Mouse (Mus musculus) ES-E14 (cell line): ENCODE data around the gene Ints5. TPM values are rescaled to one million over a fixed set of nuclear protein-coding genes. Genes with fewer than 3 reads are reported as not detected.

Source experiments
- DNase-seq: peaks from one replicate; pipeline ENCODE4 v3.0.0-alpha.2; 2013; ENCODE audit warnings: low read depth, low spot score
- H3K27ac ChIP-seq: 2 replicates; pipeline ENCODE4 v1.5.1; 2012; ENCODE audit warnings: low read depth, mild to moderate bottlenecking, low read length, moderate library complexity, mixed read lengths; ENCODE audit not compliant: poor library complexity, insufficient read depth, severe bottlenecking
- H3K36me3 ChIP-seq: 2 replicates; pipeline ENCODE4 v1.6.1; 2012; ENCODE audit warnings: mild to moderate bottlenecking, low read length, moderate library complexity, mixed read lengths; ENCODE audit not compliant: control insufficient read depth, poor library complexity, insufficient read depth, severe bottlenecking
- H3K4me1 ChIP-seq, 2 experiments: fragments of 150-350 bp in 1 of 2; sonication (generic) in 1 of 2; 2 replicates each; pipeline ENCODE4 v1.6.1; 2012; ENCODE audit warnings: low read length in 2 of 2, mild to moderate bottlenecking in 1 of 2, mixed read lengths in 1 of 2; ENCODE audit not compliant: control insufficient read depth in 2 of 2, insufficient read depth in 2 of 2, poor library complexity in 1 of 2
- H3K4me3 ChIP-seq, 2 experiments: fragments of 150-350 bp in 1 of 2; sonication (generic) in 1 of 2; 2 replicates each; pipeline ENCODE4 v1.5.1; 2012; ENCODE audit warnings: low read length in 2 of 2, low read depth in 1 of 2, mild to moderate bottlenecking in 1 of 2, mixed read lengths in 1 of 2; ENCODE audit not compliant: insufficient read depth in 1 of 2, poor library complexity in 1 of 2, severe bottlenecking in 1 of 2
- H3K9ac ChIP-seq: 2 replicates; pipeline ENCODE4 v1.6.1; 2012; ENCODE audit warnings: low read depth, mild to moderate bottlenecking, low read length, mixed read lengths; ENCODE audit not compliant: poor library complexity, insufficient read depth, severe bottlenecking
- H3K9me3 ChIP-seq: fragments of 150-350 bp; sonication (generic); 2 replicates; pipeline ENCODE4 v1.6.1; 2012; ENCODE audit warnings: low read depth, mild to moderate bottlenecking, low read length; ENCODE audit not compliant: control insufficient read depth, insufficient read depth
- CHD2 ChIP-seq: IDR thresholded peaks from 2 replicates; pipeline ENCODE4 v1.6.1; 2014; ENCODE audit warnings: mild to moderate bottlenecking, low read depth, low read length, inconsistent platforms
- HCFC1 ChIP-seq: IDR thresholded peaks from 2 replicates; pipeline ENCODE4 v1.6.1; 2012; ENCODE audit warnings: low read length, inconsistent platforms, borderline replicate concordance; ENCODE audit not compliant: insufficient read depth
- MAFK ChIP-seq: IDR thresholded peaks from 2 replicates; pipeline ENCODE4 v1.6.1; 2014; ENCODE audit warnings: mild to moderate bottlenecking, low read depth, low read length, inconsistent platforms; ENCODE audit not compliant: insufficient read depth
- ZC3H11A ChIP-seq: IDR thresholded peaks from 2 replicates; pipeline ENCODE4 v1.6.1; 2012; ENCODE audit warnings: low read depth, mild to moderate bottlenecking, inconsistent platforms, low read length, borderline replicate concordance
- ZNF384 ChIP-seq: IDR thresholded peaks from 2 replicates; pipeline ENCODE4 v1.6.1; 2012; ENCODE audit warnings: low read depth, low read length, inconsistent platforms
- in situ Hi-C, 2 experiments: fragments of 600-800 bp; cut with MboI; formaldehyde crosslinking; loops; one replicate each; pipeline ENCODE4 v1.15.1; 2025; ENCODE audit warnings: low sequenced_read_pairs in 2 of 2, inconsistent platforms in 1 of 2; ENCODE audit not compliant: unreplicated experiment in 2 of 2
- total RNA-seq: library from RNA; depleted of rRNA; stranded (reverse); fragments of 300-350 nt; gene quantifications from 2 replicates; pipeline ENCODE4 v1.2.3, GENCODE M21; 2012

Gene Ints5
- total RNA-seq, 1 experiment, result 59.3 TPM

GRCm38 (mm10) chr19:8908531-8908930 lies 15.7 kb downstream of the Ints5 start:
- Histone ChIP-seq H3K27ac (no peak overlapping the region), H3K9ac (no peak overlapping the region), H3K9me3 (no peaks in the 10 kb centered on the region), H3K4me3 (no peak overlapping the region), H3K4me1 (no peaks in the 10 kb centered on the region), H3K36me3 (peaks cover 69% of the 10 kb centered on the region)
- DNase-seq, result no peak
- in situ Hi-C loops, result loop anchor here in 1 of 2 experiments (25.0 kb wide), 1 partner anchor 1704 kb away; the partner anchor contains the start of genes Ddb1 and Tkfc
- no peak for TF ChIP-seq MAFK
- no peak for TF ChIP-seq ZC3H11A

- no peak overlapping the region for H3K27ac ChIP-seq
- DNase-seq, result no peak
- no peaks in the 10 kb centered on the region for H3K9me3 ChIP-seq
- H3K9ac ChIP-seq, result no peak overlapping the region
- no peak overlapping the region for H3K4me3 ChIP-seq
- H3K36me3 ChIP-seq, result peaks cover 75% of the 10 kb centered on the region
- in situ Hi-C loops, result loop anchor here in 1 of 2 experiments (25.0 kb wide), 1 partner anchor 1700 kb away; the partner anchor contains the start of genes Ddb1 and Tkfc
- H3K4me1 ChIP-seq, result no peaks in the 10 kb centered on the region
- TF ChIP-seq MAFK (no peak), CHD2 (no peak), HCFC1 (no peak), ZC3H11A (no peak), ZNF384 (no peak)
Observed at GRCm38 (mm10) chr19:8911810-8912209, 19.0 kb downstream of the Ints5 start.

GRCm38 (mm10) chr19:8914212-8914611 lies 21.4 kb downstream of the Ints5 start:
- TF ChIP-seq ZNF384, result no peak
- TF ChIP-seq MAFK, result no peak
- TF ChIP-seq CHD2, result no peak
- no peak for TF ChIP-seq HCFC1
- TF ChIP-seq ZC3H11A, result no peak
- in situ Hi-C loops, result loop anchor here in 1 of 2 experiments (25.0 kb wide), 1 partner anchor 1698 kb away; the partner anchor contains the start of genes Ddb1 and Tkfc
- Histone ChIP-seq H3K4me3 (no peak overlapping the region), H3K36me3 (peaks cover 53% of the 10 kb centered on the region), H3K9ac (no peak overlapping the region), H3K9me3 (no peaks in the 10 kb centered on the region), H3K4me1 (no peaks in the 10 kb centered on the region), H3K27ac (no peak overlapping the region)
- no peak for DNase-seq

GRCm38 (mm10) chr19:8919000-8919399 lies 26.2 kb downstream of the Ints5 start:
- DNase-seq, result no peak
- TF ChIP-seq CHD2, result no peak
- no peak for TF ChIP-seq MAFK
- TF ChIP-seq ZNF384, result no peak
- TF ChIP-seq HCFC1, result no peak
- no peak for TF ChIP-seq ZC3H11A
- Histone ChIP-seq H3K9ac (no peak overlapping the region), H3K4me3 (no peak overlapping the region), H3K36me3 (peaks cover 18% of the 10 kb centered on the region), H3K4me1 (peaks cover 0 to 3% of the 10 kb centered on the region in 2 experiments; a peak in 1 of 4 replicates), H3K9me3 (no peaks in the 10 kb centered on the region), H3K27ac (no peak overlapping the region)
- in situ Hi-C loops, result loop anchor here in 1 of 2 experiments (25.0 kb wide), 1 partner anchor 1693 kb away; the partner anchor contains the start of genes Ddb1 and Tkfc

- H3K27ac ChIP-seq, result no peak overlapping the region; the same call in 1 of the 2 replicates
- peaks cover 11% of the 10 kb centered on the region for H3K36me3 ChIP-seq
- H3K4me1 ChIP-seq, result peaks cover 0 to 3% of the 10 kb centered on the region in 2 experiments; a peak in 1 of 4 replicates
- no peak for DNase-seq
- TF ChIP-seq ZC3H11A (0 out of 2 replicates have a peak, but pooled peaks have one; percentile 0), ZNF384 (no peak)
- peak overlapping the region; percentile 94 to 96; a peak in 3 of 4 replicates for H3K4me3 ChIP-seq
- H3K9ac ChIP-seq, result peak overlapping the region; percentile 64; the same call in 1 of the 2 replicates
- in situ Hi-C loops, result loop anchor here in 1 of 2 experiments (25.0 kb wide), 1 partner anchor 1693 kb away; the partner anchor contains the start of genes Ddb1 and Tkfc
- no peaks in the 10 kb centered on the region for H3K9me3 ChIP-seq
Observed at GRCm38 (mm10) chr19:8919684-8920072, 26.9 kb downstream of the Ints5 start.
